ENCODE assay signal across 11 mouse cellular contexts in genomic region chr9:32443817-32444216, GRCm38 (mm10).
DNase-seq lines count a peak whose midpoint lies in the region; ATAC-seq lines count a peak whose summit lies in the region.
"Had no signal": no experiment of that assay in that cellular context is flagged by ENCODE, and none has a peak within 500 bp of the region (broad histone marks: within the 10 kb centered on the region; RNA-seq: fewer than 3 reads in every experiment).

No protein-coding gene starts in this region.

- peaks cover 25% of the 10 kb centered on the region for H3K4me1 ChIP-seq in limb, embryonic 12.5 days (replicated peaks)

- peak; percentile 52 for DNase-seq in left cerebral cortex, postnatal 4 days
- DNase-seq in left cerebral cortex, postnatal 10 days (ENCODE audit: extremely low spot score in 1 of 2, low spot score in 2 of 2), result no peak
- DNase-seq in embryo, embryonic 11.5 days (ENCODE audit: low read depth, low spot score), result peak; percentile 41
- peak; percentile 56 for DNase-seq in heart, adult 8-10 months (ENCODE audit: low spot score)
- DNase-seq in thymus, adult 18-20 months, result no peak
- no peak for DNase-seq in kidney, adult 11 months
- no peak for DNase-seq in natural killer cell, adult 2 months (ENCODE audit: low spot score in 2 of 2)
- DNase-seq: adrenal gland, postnatal 36 days; thymus, postnatal 36 days had no signal

- H3K36me3 ChIP-seq in limb, embryonic 12.5 days, result peaks cover 49% of the 10 kb centered on the region

- no peaks in the 10 kb centered on the region for H3K9me3 ChIP-seq in limb, embryonic 12.5 days
- H3K9me3 ChIP-seq: liver, embryonic 12.5 days had no signal

- WGBS in limb, embryonic 12.5 days, result 36% methylated on average over 6 of the region's 6 CpGs

- ATAC-seq in limb, embryonic 12.5 days (ENCODE audit: insufficient number of reproducible peaks, insufficient read depth, low FRiP score, low TSS enrichment, low read depth), result peak; percentile 65; the same call in 1 of the 2 replicates
- ATAC-seq: liver, embryonic 12.5 days had no signal

- H3K27ac ChIP-seq in limb, embryonic 12.5 days, result peak overlapping the region; percentile 93
- H3K27ac ChIP-seq: liver, embryonic 12.5 days had no signal

- intact Hi-C loops in left cerebral cortex, postnatal 4 days (cut with DNase I), result no loop called here
- intact Hi-C loops in left cerebral cortex, postnatal 10 days (cut with DNase I), result no loop called here

- H3K27me3 ChIP-seq in limb, embryonic 12.5 days, result no peaks in the 10 kb centered on the region
- H3K27me3 ChIP-seq: liver, embryonic 12.5 days had no signal

- no peak overlapping the region for H3K4me3 ChIP-seq in limb, embryonic 12.5 days (replicated peaks)
- H3K4me3 ChIP-seq: liver, embryonic 12.5 days had no signal

- H3K4me2 ChIP-seq in limb, embryonic 12.5 days, result no peak overlapping the region
- H3K4me2 ChIP-seq: liver, embryonic 12.5 days had no signal

- no peak overlapping the region for H3K9ac ChIP-seq in limb, embryonic 12.5 days (replicated peaks)
- H3K9ac ChIP-seq: liver, embryonic 12.5 days had no signal

Comparison
In these comparisons a context has a peak if more than half of its experiments do, and no peak if none do; other contexts are left out.
1. DNase-seq: peak in left cerebral cortex, postnatal 4 days (single experiment), embryo, embryonic 11.5 days (single experiment) and heart, adult 8-10 months (single experiment); none in left cerebral cortex, postnatal 10 days (0 of 2), thymus, adult 18-20 months (0 of 2), kidney, adult 11 months (single experiment) and natural killer cell, adult 2 months (0 of 2).